Mouse (Mus musculus) thymus, adult 2 months (tissue): ENCODE measurements at regions not wholly inside any gene's neighbourhood (a gene's known extent, or its start where the extent isn't known, plus 50 kb on each side); places are given as distances from the start of the nearest gene placed in this dataset.

Experiments used
- DNase-seq: peaks from one replicate; pipeline ENCODE4 v3.0.0; 2021
- H3K27ac ChIP-seq: fragments of 200-500 bp; 2 replicates; pipeline ENCODE4 v1.5.1; 2012; ENCODE audit warnings: low read length, control low read depth; ENCODE audit not compliant: control insufficient read depth, insufficient read depth
- H3K27me3 ChIP-seq: fragments of 200-500 bp; 2 replicates; pipeline ENCODE4 v1.6.1; 2012; ENCODE audit warnings: mild to moderate bottlenecking, low read length, moderate library complexity, mixed read lengths; ENCODE audit not compliant: control insufficient read depth, insufficient read depth
- H3K36me3 ChIP-seq: fragments of 200-500 bp; 2 replicates; pipeline ENCODE4 v1.6.1; 2012; ENCODE audit warnings: mild to moderate bottlenecking, low read length, moderate library complexity; ENCODE audit not compliant: control insufficient read depth, insufficient read depth
- H3K4me1 ChIP-seq: fragments of 200-500 bp; replicated peaks from 2 replicates; pipeline ENCODE4 v1.6.1; 2012; ENCODE audit warnings: low read length; ENCODE audit not compliant: control insufficient read depth, insufficient read depth
- H3K4me3 ChIP-seq: fragments of 200-500 bp; 2 replicates; pipeline ENCODE4 v1.5.1; 2012; ENCODE audit warnings: mild to moderate bottlenecking, low read length, control low read depth, moderate library complexity; ENCODE audit not compliant: control insufficient read depth, insufficient read depth
- CTCF ChIP-seq: fragments of 200-500 bp; IDR thresholded peaks from 2 replicates; pipeline ENCODE4 v1.5.1; 2012; ENCODE audit warnings: mild to moderate bottlenecking, control low read depth, low read length, moderate library complexity, borderline replicate concordance; ENCODE audit not compliant: control insufficient read depth, poor library complexity, insufficient read depth; ENCODE audit errors: extremely low read depth
- POLR2A ChIP-seq: fragments of 200-500 bp; IDR thresholded peaks from 2 replicates; pipeline ENCODE4 v1.6.1; 2012; ENCODE audit warnings: mild to moderate bottlenecking, low read length, control low read depth, moderate library complexity; ENCODE audit not compliant: control insufficient read depth, poor library complexity, insufficient read depth; ENCODE audit errors: extremely low read depth
- WGBS: fragments of 180-500 bp; shearing (Covaris S2); methylation state at CpG from one replicate; pipeline ENCODE4 v1.1.7; 2018; 5-methylcytosine and 5-hydroxymethylcytosine counted together

DNA sequence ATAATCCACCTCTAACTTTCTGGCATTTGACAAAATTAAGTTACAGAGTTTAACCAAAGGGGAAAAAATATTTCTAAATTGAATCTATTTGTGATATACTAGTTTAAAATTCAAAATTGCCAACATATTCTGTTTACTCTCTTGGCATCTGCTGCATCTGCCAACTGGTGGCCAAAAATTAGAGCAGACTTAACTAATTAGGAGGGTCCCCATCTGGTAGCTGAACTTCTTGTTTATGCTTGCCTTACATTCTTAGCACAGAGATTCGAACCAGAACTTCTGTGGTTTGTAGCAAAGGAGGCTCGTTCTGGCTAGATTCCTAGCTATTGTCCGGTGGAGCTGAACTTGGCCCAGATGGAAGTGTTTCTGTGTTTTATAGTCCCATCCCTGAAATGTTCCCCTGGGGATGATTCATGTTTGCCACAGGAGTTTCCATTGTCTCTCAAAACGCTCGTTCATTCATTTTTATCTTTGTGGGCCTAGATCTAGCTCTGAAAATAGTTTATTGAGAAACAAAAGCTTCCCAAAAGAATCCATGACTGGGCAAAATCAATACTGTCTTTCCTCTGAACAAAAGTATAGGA is 3461.5 kb upstream of the Gm7489 start:
- WGBS, result 89% methylated on average over 5 of the region's 5 CpGs
- no peak overlapping the region for H3K4me3 ChIP-seq
- H3K27me3 ChIP-seq, result no peaks in the 10 kb centered on the region

DNA sequence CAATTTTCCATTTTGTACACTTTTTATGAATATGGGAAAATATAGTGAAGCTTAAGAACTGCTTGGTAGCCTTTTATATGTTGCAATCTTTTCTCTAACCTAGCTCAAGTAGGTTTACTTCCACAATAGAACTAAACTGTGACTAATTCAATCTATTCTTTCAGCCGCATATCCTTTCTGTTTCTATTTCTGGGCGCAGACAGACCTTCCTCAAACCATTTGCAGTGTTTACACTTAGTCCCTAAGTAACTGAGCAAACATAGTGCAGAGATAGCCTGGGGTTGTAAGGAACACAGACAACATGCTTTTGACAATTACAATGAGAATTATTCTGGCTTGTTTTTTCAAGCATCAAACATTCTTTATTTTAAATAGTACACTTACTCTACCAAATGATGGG is 3435.1 kb upstream of the Gm7489 start:
- Histone ChIP-seq H3K27me3 (no peaks in the 10 kb centered on the region), H3K36me3 (no peaks in the 10 kb centered on the region), H3K4me1 (no peaks in the 10 kb centered on the region), H3K4me3 (no peak overlapping the region), H3K27ac (no peak overlapping the region)
- no peak for DNase-seq
- WGBS, result 68% methylated on average over 2 of the region's 2 CpGs
- TF ChIP-seq POLR2A, result no peak

More for the DNA sequence above, 3461.5 kb upstream of the Gm7489 start:
- Histone ChIP-seq H3K36me3 (no peaks in the 10 kb centered on the region), H3K27ac (no peak overlapping the region), H3K4me1 (no peaks in the 10 kb centered on the region)
- DNase-seq, result no peak
- TF ChIP-seq POLR2A, result no peak
- no peak for TF ChIP-seq CTCF

DNA sequence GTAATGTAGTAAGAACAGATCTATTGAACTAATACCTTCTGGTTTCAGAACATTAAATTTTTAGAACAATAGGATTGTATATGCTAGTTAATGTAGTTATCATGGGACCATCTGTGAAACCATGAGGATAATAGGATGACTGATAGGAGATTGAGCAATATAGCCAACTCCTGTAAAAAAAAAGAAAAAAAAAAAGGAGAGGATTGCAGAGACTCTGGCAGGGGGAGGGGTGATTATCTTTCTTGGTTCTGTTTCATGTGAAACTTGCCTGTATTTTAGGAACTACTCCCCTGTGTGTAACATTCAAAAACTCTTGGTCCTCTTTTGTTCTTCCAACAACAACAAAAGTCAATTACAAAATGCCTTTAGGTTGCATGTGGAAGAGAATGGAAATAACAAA is 3412.1 kb upstream of the Gm7489 start:
- no peaks in the 10 kb centered on the region for H3K4me1 ChIP-seq
- DNase-seq, result no peak
- no peak for TF ChIP-seq CTCF
- no peak for TF ChIP-seq POLR2A

DNA sequence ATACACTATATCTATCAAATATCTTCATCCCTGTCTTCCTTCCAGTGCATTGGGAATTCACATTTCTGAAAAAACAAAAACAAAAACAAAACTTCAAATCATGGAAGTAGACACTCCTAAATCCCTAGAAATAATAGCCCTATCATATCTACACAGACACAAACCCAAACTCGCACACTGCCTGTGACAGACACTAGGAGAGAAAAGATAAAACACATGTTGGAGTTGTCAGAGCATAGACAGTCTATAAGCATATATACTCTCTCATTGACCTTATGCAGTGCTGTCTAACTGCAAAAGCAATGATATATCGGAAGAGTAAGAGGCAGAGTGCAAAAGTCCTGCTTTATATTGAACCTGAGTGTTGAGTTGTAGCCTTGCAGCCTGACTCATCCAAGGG is 3386.0 kb upstream of the Gm7489 start:
- TF ChIP-seq CTCF (no peak), POLR2A (no peak)
- 96% methylated on average over 2 of the region's 2 CpGs for WGBS
- H3K36me3 ChIP-seq, result no peaks in the 10 kb centered on the region
- H3K4me1 ChIP-seq, result no peaks in the 10 kb centered on the region
- no peaks in the 10 kb centered on the region for H3K27me3 ChIP-seq
- H3K4me3 ChIP-seq, result no peak overlapping the region
- no peak overlapping the region for H3K27ac ChIP-seq
- no peak for DNase-seq

More for the DNA sequence above, 3412.1 kb upstream of the Gm7489 start:
- Histone ChIP-seq H3K27ac (no peak overlapping the region), H3K4me3 (no peak overlapping the region), H3K27me3 (no peaks in the 10 kb centered on the region), H3K36me3 (no peaks in the 10 kb centered on the region)

GRCm38 (mm10) chr15:50507999-50508624 is 3376.6 kb upstream of the Gm7489 start:
- peaks cover 2% of the 10 kb centered on the region for H3K4me1 ChIP-seq
- WGBS, result 94% methylated on average over 3 of the region's 3 CpGs
- no peaks in the 10 kb centered on the region for H3K27me3 ChIP-seq
- H3K27ac ChIP-seq, result no peak overlapping the region
- H3K4me3 ChIP-seq, result no peak overlapping the region
- DNase-seq, result no peak
- no peak for TF ChIP-seq CTCF
- TF ChIP-seq POLR2A, result no peak
- no peaks in the 10 kb centered on the region for H3K36me3 ChIP-seq

GRCm38 (mm10) chr15:50513036-50513435 is 3371.7 kb upstream of the Gm7489 start:
- WGBS, result 52% methylated on average over 5 of the region's 5 CpGs
- DNase-seq, result no peak
- H3K36me3 ChIP-seq, result no peaks in the 10 kb centered on the region
- H3K4me3 ChIP-seq, result no peak overlapping the region
- TF ChIP-seq POLR2A (no peak), CTCF (no peak)
- no peak overlapping the region for H3K27ac ChIP-seq
- peaks cover 2% of the 10 kb centered on the region for H3K4me1 ChIP-seq
- no peaks in the 10 kb centered on the region for H3K27me3 ChIP-seq

- TF ChIP-seq CTCF (no peak), POLR2A (no peak)
- no peaks in the 10 kb centered on the region for H3K4me1 ChIP-seq
- H3K27me3 ChIP-seq, result no peaks in the 10 kb centered on the region
- no peak overlapping the region for H3K4me3 ChIP-seq
- no peak overlapping the region for H3K27ac ChIP-seq
- WGBS, result 98% methylated on average over 2 of the region's 2 CpGs
- no peak for DNase-seq
- H3K36me3 ChIP-seq, result no peaks in the 10 kb centered on the region
Measured at GRCm38 (mm10) chr15:50524841-50525240, 3359.9 kb upstream of the Gm7489 start.

GRCm38 (mm10) chr15:50534490-50534889 is 3350.2 kb upstream of the Gm7489 start:
- DNase-seq, result no peak
- H3K27ac ChIP-seq, result no peak overlapping the region
- H3K36me3 ChIP-seq, result no peaks in the 10 kb centered on the region
- H3K4me3 ChIP-seq, result no peak overlapping the region
- H3K4me1 ChIP-seq, result no peaks in the 10 kb centered on the region
- WGBS, result 97% methylated on average over 1 of the region's 1 CpGs
- H3K27me3 ChIP-seq, result no peaks in the 10 kb centered on the region
- TF ChIP-seq CTCF (no peak), POLR2A (no peak)
